Mouse (Mus musculus) neutrophil, adult 5-6 weeks (primary cell): Measurements from ENCODE around the gene Lsm10. TPM values are rescaled to one million over a fixed set of nuclear protein-coding genes. Genes with fewer than 3 reads are reported as not detected.
"Not testable (repeated sequence)": the region's sequence is repeated elsewhere in the genome, so short reads cannot be mapped to it uniquely, and the experiment has no call there.

Source experiments
- ATAC-seq: fragments of 151-379, 151-347 bp; 2 replicates; pipeline ENCODE4 v1.8.0; 2017; ENCODE audit warnings: mild to moderate bottlenecking, moderate TSS enrichment; ENCODE audit not compliant: insufficient number of reproducible peaks, poor library complexity, low FRiP score, severe bottlenecking; ENCODE audit errors: extremely low read depth
- total RNA-seq: library from RNA; stranded (forward); fragments of 200-1000 nt; gene quantifications from 2 replicates; pipeline ENCODE4 v1.2.3, GENCODE M21; 2017

The Lsm10 gene
- total RNA-seq, 1 experiment from 2014 or later, result 29.0 TPM

- no peak for ATAC-seq
These were observed 5.6 kb upstream of the Lsm10 start for GRCm38 (mm10) chr4:126090848-126091124.

- ATAC-seq, result no peak
These were observed 4.5 kb upstream of the Lsm10 start for GRCm38 (mm10) chr4:126091873-126092272.

GRCm38 (mm10) chr4:126095622-126096430 is 597 bp upstream of the Lsm10 start:
- ATAC-seq, result not testable (repeated sequence)

- ATAC-seq, result no peak
These were observed 1.4 kb downstream of the Lsm10 start for GRCm38 (mm10) chr4:126097711-126098253.

GRCm38 (mm10) chr4:126099365-126099764 is 2.9 kb downstream of the Lsm10 start:
- ATAC-seq, result no peak

- no peak for ATAC-seq
These were observed 4.3 kb downstream of the Lsm10 start for GRCm38 (mm10) chr4:126100764-126101163.

GRCm38 (mm10) chr4:126102061-126102841 is 5.8 kb downstream of the Lsm10 start:
- ATAC-seq, result no peak

GRCm38 (mm10) chr4:126103057-126103581 is 6.7 kb downstream of the Lsm10 start:
- ATAC-seq, result peak; percentile 74

GRCm38 (mm10) chr4:126103590-126104068 is 7.2 kb downstream of the Lsm10 start, which contains the start of gene Stk40:
Gene Stk40 (plus strand): TSS chr4:126103957.
- ATAC-seq, result peak; percentile 90

GRCm38 (mm10) chr4:126104261-126105075 is 8.0 kb downstream of the Lsm10 start:
- no peak for ATAC-seq

- ATAC-seq, result no peak
These were observed 8.8 kb downstream of the Lsm10 start for GRCm38 (mm10) chr4:126105131-126105783.

- no peak for ATAC-seq
These were observed 11.8 kb downstream of the Lsm10 start for GRCm38 (mm10) chr4:126108061-126108740.

GRCm38 (mm10) chr4:126109613-126110373 is 13.4 kb downstream of the Lsm10 start:
- no peak for ATAC-seq

GRCm38 (mm10) chr4:126110374-126111152 is 14.1 kb downstream of the Lsm10 start:
- peak; percentile 86 for ATAC-seq

GRCm38 (mm10) chr4:126111153-126111549 is 14.7 kb downstream of the Lsm10 start:
- no peak for ATAC-seq

- no peak for ATAC-seq
These were observed 16.8 kb downstream of the Lsm10 start for GRCm38 (mm10) chr4:126113243-126113642.
